Mouse (Mus musculus) A20 (cell line): ENCODE results near the gene Med18.
"Not testable (repeated sequence)": the region's sequence is repeated elsewhere in the genome, so short reads cannot be mapped to it uniquely, and the experiment has no call there.

Experiments used
- DNase-seq: peaks from one replicate; pipeline ENCODE4 v3.0.0-alpha.2; 2011; ENCODE audit warnings: low read depth, low spot score

The Med18 gene

DNA sequence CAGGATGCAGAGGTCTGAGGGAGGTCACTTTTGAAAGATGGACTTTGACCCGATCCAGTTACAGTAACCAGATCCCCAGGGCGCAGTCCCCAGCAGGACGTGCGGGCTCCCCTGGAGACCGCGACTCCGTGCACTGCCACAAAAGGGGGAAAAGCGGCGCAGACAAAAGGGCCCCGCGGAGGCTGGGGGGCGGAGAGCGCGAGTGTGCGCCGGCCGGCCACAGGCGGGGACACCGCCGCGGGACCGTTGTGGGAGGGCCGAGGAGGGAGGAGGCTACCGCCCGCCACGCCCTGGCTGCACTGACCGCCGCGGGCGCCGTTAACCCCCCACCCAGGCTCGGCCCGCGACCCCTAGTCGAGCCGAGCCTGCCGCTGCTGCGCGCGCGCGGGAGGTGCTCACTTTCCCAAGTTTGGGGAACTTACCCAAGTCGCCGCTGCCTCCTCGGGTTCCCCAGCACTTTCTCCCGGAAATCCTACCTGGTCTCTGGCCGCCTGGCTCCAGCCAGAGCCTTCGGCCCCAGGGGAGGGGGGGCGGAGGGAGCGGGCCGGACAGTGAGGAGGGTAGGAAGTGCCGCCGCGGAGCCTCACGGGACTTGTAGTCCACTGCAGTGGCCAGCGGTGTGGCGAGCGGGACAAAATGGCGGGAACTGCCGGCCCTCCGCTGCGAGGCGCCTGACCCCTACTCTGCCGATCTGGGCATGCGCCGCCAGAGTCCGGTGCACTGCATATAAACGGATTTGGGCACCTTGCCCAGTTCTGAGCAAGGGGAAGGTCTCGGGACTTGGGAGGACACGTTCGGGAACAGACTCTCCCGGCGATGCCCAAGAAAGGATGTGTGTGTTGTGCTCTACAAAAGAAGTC lies 41.6 kb downstream of the Med18 start, which contains the start of gene Phactr4:
Gene Phactr4 (minus strand): TSS at position 567 of the 860 bp plus-strand sequence.
- DNase-seq = peak; percentile 97

DNA sequence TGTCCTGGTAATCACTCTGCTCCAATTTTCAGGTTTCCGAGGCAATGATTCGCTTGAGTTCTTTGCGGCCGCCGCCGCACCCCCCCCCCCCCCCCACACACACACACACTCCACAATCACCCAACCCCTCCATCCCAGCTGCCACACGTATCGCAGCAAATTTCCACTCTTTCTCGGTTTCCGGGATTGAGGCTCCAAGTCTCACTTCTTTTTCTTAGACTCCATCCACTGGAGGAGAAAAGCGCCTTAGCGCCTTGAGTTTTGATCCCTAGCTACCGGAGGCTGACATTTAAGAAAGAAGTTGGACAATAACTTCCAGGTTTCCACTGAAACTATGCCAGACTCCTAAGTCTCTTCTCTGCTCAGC lies 42.2 kb downstream of the Med18 start:
- DNase-seq = no peak

DNA sequence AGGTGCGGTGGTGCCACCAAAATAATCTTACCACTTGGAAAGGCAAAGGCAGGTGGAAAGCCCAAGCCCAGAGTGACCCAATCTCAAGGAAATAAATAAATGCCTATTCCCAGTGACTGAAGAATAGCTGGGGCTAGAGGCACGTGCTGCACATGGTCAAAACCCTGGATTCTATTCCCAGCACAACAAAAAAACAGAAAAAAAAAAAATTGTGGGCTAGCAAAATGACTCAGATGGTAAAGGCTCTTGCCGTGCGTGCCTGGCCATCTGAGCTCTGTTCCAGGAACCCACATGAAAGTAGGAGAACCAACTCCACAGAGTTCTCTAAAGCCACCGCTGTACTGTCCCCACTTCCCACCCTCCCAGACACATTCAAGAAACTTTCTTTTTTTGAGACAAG lies 43.2 kb downstream of the Med18 start:
- no peak for DNase-seq

DNA sequence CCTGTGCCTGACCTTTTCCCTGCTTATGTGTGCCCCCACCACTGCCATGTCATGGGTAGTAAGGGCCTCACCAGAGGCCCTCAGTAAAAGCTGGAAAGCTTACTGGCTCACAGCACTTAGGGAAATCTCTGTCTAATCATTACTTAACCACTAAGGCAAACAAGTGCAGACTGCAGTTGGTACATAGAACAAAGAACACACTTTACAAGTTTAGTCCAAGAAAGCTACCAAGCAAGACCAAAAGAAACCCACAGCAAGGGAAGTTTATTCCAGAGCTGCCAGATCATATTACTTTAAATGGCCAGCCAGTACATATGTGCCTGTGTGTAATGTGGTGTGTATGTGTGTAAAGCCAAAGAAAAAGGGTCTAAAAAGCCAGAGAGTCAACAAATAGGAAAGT lies 47.8 kb downstream of the Med18 start:
- no peak for DNase-seq

DNA sequence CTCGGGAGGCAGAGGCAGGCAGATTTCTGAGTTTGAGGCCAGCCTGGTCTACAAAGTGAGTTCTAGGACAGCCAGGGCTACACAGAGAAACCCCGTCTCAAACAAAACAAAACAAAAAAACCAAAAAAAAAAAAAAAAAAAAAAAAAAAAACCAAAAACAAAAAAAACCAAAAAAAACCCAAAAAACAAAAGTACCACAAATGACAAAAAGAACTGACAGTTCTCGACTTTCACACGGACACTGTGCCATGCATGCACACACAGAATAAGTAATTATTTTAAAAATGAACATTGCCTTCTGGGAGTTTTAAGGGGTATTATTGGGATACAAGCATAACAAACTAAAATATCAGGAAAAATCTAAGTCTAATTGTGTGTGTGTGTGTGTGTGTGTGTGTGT lies 50.5 kb downstream of the Med18 start:
- not testable (repeated sequence) for DNase-seq

DNA sequence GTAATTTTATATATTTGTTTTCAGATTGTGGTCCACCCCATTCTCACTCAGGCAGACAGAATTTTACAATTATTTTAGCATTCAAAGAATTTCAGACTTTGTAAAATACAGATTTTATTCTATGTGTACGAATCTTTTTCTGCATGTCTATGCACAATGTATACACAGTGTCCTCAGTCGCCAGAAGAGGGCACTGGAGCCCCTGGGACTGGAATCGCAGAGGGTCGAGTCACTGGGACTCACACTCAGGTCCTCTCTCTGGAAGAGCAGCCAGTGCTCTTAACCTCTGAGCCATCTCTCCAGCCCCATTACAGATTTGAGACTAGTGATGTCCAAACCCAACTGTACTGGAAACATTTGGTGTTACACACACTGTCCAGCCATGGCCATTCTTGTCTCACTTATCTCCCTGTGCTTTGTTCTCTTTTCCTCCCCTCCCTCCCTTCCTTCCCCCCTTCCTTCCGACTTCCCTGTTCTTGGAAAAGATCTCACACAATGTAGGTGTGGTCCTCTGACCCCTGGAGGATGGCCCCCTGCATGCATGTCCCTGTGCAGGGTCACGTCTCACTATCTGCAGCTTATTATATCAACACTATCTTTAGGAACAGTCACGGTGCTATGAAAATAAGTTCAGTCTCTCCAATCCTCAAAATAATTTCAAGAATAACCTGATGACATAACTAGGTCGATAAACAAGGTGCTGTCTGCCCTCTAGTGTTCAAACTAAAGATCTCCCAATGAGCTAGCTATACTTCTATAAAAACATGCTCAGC lies 52.2 kb downstream of the Med18 start:
- DNase-seq = peak; percentile 70

DNA sequence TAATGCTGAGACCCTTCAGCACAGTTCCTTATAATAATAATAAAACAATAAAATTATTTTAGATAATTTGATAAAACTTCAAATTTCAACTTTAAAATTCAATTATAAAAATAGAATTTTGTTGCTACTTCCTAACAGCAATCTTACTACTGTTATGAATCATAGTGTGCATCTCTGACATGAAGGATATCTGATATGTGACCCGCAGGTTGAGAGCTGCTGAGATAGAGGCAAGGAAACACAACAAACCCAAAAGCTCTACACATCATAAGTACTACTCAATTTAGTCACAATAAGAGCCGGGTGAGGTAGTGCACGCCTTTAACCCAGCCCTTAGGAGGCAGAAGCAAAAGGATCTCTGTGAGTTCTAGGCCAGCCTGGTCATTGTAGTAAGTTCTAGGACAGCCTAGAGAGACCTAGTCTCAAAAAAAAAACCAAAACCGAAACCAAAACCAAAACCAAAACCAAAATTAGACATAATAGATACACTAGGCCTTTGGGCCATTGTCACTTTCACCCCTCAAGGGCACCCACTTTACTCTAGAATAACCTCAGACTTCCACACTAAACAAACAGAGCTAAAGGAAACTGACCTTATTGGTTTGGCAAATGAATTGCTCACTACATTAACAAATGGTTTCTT lies 54.0 kb downstream of the Med18 start:
- DNase-seq = peak; percentile 46
